Mouse (Mus musculus): ENCODE data around the gene Smchd1. TPM values are rescaled to one million over a fixed set of nuclear protein-coding genes. Genes with fewer than 3 reads are reported as not detected.

Smchd1 gene
- polyA plus RNA-seq, 1 experiment from 2014 or later, result 24.9 TPM

DNA sequence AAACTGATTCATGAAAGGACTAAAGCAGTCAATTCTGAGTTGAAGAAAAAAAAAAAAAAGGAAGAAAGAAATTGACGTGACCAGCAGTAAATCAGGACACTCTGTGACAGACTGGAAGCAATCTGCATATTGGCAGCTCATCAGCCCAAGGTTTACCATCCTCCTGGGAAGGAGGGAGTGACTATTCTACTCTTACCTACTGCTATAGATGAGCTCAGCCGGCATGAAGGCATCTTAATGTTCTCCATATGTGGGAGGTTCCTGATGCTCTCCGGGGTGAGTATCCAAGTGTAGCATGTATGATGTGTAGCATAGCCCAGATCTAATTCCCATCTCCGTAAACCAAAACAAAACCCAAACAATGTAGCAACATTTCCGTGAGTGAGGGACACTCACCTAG is 173.7 kb downstream of the Smchd1 start:
- Histone ChIP-seq H3K4me2 (replicated peaks; ENCODE audit: low read depth, low read length) (no peak overlapping the region), H3K4me1 (ENCODE audit: insufficient read depth, low read depth, low read length) (no peaks in the 10 kb centered on the region), H3K9me3 (ENCODE audit: low read length) (no peaks in the 10 kb centered on the region), H3K4me3 (ENCODE audit: low read depth, low read length) (no peak overlapping the region), H3K9ac (replicated peaks; ENCODE audit: low read depth) (no peak overlapping the region), H3K27ac (ENCODE audit: low read length) (no peak overlapping the region), H3K36me3 (ENCODE audit: insufficient read depth, low read length) (no peaks in the 10 kb centered on the region), H3K27me3 (replicated peaks; ENCODE audit: insufficient read depth, low read length) (no peaks in the 10 kb centered on the region)
- 75% methylated on average over 5 of the region's 5 CpGs for WGBS
- DNase-seq (ENCODE audit: low spot score), result no peak
- TF ChIP-seq CTCF (IDR thresholded peaks at IDR 0.05) (no peak), EP300 (IDR thresholded peaks at IDR 0.05) (no peak)
- no peak for ATAC-seq

DNA sequence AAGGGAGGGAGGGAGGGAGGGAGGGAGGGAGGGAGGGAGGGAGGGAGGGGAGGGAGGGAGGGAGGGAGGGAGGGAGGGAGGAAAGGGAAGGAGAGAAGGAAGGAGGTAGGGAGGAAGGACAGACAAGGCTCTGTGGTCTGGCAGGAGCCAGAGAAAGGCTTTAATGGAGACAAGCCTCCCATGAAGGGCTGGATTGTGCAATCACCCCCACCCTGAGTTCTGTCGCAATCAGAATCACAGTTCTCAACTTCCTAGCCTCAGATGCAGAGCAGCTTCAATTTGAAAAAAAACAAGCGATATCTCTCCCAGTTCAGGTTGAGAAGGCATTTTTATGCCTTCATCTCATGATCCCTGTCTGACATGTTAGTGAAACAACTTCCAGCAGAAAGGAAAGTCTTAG is 174.8 kb downstream of the Smchd1 start:
- peak; percentile 84 for DNase-seq (ENCODE audit: low spot score)
- Histone ChIP-seq H3K9me3 (ENCODE audit: low read length) (no peaks in the 10 kb centered on the region), H3K4me2 (replicated peaks; ENCODE audit: low read depth, low read length) (no peak overlapping the region), H3K4me1 (ENCODE audit: insufficient read depth, low read depth, low read length) (no peaks in the 10 kb centered on the region), H3K27ac (ENCODE audit: low read length) (no peak overlapping the region), H3K9ac (replicated peaks; ENCODE audit: low read depth) (no peak overlapping the region), H3K27me3 (replicated peaks; ENCODE audit: insufficient read depth, low read length) (no peaks in the 10 kb centered on the region), H3K4me3 (ENCODE audit: low read depth, low read length) (no peak overlapping the region), H3K36me3 (ENCODE audit: insufficient read depth, low read length) (no peaks in the 10 kb centered on the region)
- TF ChIP-seq EP300 (IDR thresholded peaks at IDR 0.05) (no peak), CTCF (IDR thresholded peaks at IDR 0.05) (no peak)
- 48% methylated on average over 2 of the region's 2 CpGs for WGBS
- ATAC-seq, result peak; percentile 74

DNA sequence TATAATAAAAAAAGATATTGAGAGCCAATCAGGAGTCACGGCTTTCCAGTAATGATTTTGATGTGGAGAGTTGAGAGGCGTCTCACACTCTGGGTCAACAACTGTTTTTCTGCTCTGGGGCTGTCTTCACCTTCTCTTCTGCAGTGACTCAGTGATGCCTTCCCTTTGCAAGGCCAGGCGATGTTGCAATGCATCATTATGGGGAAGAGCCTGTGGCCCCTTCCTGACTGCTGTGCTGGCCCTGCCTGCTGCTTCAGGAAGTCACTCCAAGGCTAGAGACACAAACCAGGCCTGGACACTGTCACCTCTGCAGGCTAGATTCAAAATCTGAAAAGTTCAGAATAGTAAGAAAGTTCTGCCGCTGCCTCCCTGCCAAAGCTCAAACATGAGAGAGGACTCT is 175.3 kb downstream of the Smchd1 start:
- no peak overlapping the region; the same call in 1 of the 2 replicates for H3K27ac ChIP-seq (ENCODE audit: low read length)
- no peaks in the 10 kb centered on the region for H3K36me3 ChIP-seq (ENCODE audit: insufficient read depth, low read length)
- 0 out of 2 replicates have a peak, but pooled peaks have one; percentile 35 for ATAC-seq
- no peak overlapping the region for H3K4me3 ChIP-seq (ENCODE audit: low read depth, low read length)
- DNase-seq (ENCODE audit: low spot score), result peak; percentile 63
- H3K9ac ChIP-seq (replicated peaks; ENCODE audit: low read depth), result no peak overlapping the region
- TF ChIP-seq EP300 (IDR thresholded peaks at IDR 0.05) (no peak), CTCF (IDR thresholded peaks at IDR 0.05) (no peak)
- WGBS, result 86% methylated on average over 4 of the region's 4 CpGs
- no peak overlapping the region for H3K4me2 ChIP-seq (replicated peaks; ENCODE audit: low read depth, low read length)
- no peaks in the 10 kb centered on the region for H3K27me3 ChIP-seq (replicated peaks; ENCODE audit: insufficient read depth, low read length)
- H3K9me3 ChIP-seq (ENCODE audit: low read length), result no peaks in the 10 kb centered on the region
- H3K4me1 ChIP-seq (ENCODE audit: insufficient read depth, low read depth, low read length), result no peaks in the 10 kb centered on the region

DNA sequence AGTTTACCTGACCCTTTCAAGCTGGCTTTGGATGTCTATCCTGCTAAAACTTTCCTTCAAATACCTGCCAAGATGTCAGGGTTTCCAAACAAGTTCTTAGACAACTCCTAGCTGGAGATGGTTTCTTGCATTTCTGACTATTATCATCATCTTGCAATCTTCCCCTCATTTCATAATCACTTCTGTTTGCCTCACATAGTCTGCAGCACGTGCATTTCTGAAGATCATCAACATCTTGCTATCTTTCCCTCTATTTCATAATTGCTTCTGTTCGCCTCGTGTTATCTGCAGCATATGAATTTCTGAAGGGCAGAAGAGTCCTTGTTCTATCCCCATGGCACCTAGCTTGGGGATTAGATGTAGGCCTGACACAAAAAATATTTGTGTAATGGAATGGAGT is 180.6 kb downstream of the Smchd1 start:
- Histone ChIP-seq H3K4me2 (replicated peaks; ENCODE audit: low read depth, low read length) (no peak overlapping the region), H3K27ac (ENCODE audit: low read length) (no peak overlapping the region), H3K9me3 (ENCODE audit: low read length) (no peaks in the 10 kb centered on the region), H3K36me3 (ENCODE audit: insufficient read depth, low read length) (no peaks in the 10 kb centered on the region), H3K4me1 (ENCODE audit: insufficient read depth, low read depth, low read length) (no peaks in the 10 kb centered on the region), H3K4me3 (ENCODE audit: low read depth, low read length) (no peak overlapping the region), H3K27me3 (replicated peaks; ENCODE audit: insufficient read depth, low read length) (no peaks in the 10 kb centered on the region), H3K9ac (replicated peaks; ENCODE audit: low read depth) (no peak overlapping the region)
- TF ChIP-seq CTCF (IDR thresholded peaks at IDR 0.05), result no peak
- TF ChIP-seq EP300 (IDR thresholded peaks at IDR 0.05), result no peak
- WGBS, result 63% methylated on average over 3 of the region's 3 CpGs
- DNase-seq (ENCODE audit: low spot score) (peak; percentile 60), ATAC-seq (no peak)

Other genes starting within 250 kb of the Smchd1 start
- gene Emilin2, start 163.4 kb downstream of the Smchd1 start, polyA plus RNA-seq (2015; fragmentation: Nextera tagmentation; extraction: Ambion mirVana), result 4.3 and 5.0 TPM in 2 replicates
- gene Gm4707, start 15.4 kb downstream of the Smchd1 start, polyA plus RNA-seq (2015; fragmentation: Nextera tagmentation; extraction: Ambion mirVana), result 0.44 and 0.89 TPM in 2 replicates
- gene Ndc80, start 51.5 kb upstream of the Smchd1 start, polyA plus RNA-seq (2015; fragmentation: Nextera tagmentation; extraction: Ambion mirVana), result 3.2 and 3.3 TPM in 2 replicates
- gene Spdya, start 76.7 kb upstream of the Smchd1 start, polyA plus RNA-seq (2015; fragmentation: Nextera tagmentation; extraction: Ambion mirVana), result 0.42 and 0.46 TPM in 2 replicates
- 20.6 and 22.3 TPM in 2 replicates for gene Wdr43, start 140.6 kb upstream of the Smchd1 start, polyA plus RNA-seq (2015; fragmentation: Nextera tagmentation; extraction: Ambion mirVana)
- 6.3 and 9.1 TPM in 2 replicates for gene Togaram2, start 197.9 kb upstream of the Smchd1 start, polyA plus RNA-seq (2015; fragmentation: Nextera tagmentation; extraction: Ambion mirVana)